Mouse (Mus musculus): ENCODE results near the gene Emx2.

Emx2 gene

DNA sequence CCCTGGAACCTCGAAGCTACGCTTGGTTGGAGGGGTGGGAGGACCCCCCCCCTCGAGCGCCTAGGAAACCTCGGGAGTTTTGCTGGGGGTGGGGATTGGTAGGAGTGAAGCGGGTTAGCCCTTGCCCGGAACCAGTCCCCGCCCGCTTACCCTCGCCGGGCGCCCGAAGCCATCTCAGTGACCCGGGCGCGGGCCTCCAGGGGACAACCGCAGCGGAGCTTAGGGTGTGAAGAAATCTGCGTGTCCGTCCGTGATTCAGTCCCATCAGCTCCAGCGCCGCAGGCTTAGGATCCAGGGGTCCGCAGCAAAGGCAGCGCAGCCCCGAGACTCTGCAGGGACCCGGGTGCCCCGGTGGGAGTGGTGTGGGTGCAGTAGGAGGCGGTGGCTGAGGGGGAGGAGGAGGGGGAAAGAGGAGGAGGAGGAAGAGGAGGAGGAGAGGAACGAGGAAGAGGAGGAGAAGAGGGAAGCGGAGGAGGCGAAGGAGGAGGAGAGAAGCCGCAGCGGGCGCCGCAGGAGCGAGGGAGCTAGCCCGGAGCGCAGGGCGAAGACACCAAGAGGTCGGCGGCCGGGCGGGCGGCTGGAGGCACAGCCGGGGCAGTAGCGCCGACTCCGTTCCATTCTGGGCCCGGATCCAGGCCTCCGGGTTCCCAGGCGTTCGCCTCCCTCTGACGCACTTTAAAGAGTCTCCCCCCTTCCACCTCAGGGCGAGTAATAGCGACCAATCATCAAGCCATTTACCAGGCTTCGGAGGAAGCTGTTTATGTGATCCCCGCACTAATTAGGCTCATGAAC, at the start of gene Emx2:
TSS of gene Emx2 (plus strand) at position 422 of the 792 bp plus-strand sequence.
- DNase-seq (ENCODE audit: low spot score in 2 of 2), result peak in 1 of 2 experiments; percentile 26

DNA sequence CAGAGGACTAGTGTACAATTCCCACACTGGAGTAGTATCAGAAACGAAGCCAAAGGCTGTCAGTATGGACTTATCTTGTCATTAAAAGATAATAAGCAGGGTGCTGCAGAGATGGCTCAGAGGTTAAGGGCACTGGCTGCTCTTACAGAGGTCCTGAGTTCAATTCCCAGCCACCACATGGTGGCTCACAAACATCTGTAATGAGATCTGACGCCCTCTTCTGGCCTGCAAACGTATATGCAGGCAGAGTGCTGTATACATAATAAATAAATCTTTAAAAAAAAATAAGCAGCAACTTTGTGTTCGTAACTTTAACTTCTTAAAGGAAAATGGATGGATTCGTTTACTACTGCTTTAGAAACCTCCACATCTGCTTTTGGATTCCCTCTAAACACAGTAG, 44.0 kb upstream of the Emx2 start:
- DNase-seq (ENCODE audit: low spot score in 2 of 2), result no peak

DNA sequence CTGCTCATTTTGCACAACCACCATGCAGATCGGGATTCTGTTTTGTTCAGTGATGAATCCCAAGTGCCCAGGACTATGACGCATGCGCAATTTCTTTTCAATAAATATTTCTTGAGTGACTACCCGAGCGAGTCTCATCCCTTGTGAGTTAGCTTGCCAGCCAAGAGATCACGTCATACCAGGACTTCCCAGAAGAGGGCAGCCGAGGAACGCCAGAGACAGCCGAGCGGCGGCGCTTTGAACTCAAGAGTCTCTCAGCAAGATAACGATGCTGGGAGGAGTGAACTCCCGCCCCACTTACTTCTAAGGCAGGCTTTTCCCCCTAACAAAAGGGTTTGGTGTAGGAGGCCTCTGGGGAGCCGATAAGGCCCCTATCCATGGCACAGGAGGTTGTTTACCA, 40.1 kb upstream of the Emx2 start:
- peak; percentile 75 to 87 for DNase-seq (ENCODE audit: low spot score in 2 of 2)

DNA sequence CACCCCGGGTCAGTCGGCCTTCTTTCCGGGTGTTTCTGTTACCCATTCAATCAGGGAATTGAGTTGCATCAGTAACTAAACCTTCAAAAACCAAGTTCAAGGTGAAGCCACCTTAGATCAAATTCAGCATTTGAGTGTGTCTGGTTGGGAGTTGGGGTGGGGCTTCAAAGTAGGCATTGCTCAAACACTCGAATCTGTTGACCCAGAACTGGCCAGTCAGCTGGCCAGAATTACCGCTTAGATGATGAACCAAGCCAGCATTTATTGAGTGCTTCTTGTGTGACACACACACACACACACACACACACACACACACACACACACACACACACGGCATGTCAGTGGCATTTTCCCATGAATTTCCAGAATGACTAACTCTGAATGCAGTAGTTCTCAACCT, 39.5 kb upstream of the Emx2 start:
- DNase-seq (ENCODE audit: low spot score in 2 of 2), result no peak

DNA sequence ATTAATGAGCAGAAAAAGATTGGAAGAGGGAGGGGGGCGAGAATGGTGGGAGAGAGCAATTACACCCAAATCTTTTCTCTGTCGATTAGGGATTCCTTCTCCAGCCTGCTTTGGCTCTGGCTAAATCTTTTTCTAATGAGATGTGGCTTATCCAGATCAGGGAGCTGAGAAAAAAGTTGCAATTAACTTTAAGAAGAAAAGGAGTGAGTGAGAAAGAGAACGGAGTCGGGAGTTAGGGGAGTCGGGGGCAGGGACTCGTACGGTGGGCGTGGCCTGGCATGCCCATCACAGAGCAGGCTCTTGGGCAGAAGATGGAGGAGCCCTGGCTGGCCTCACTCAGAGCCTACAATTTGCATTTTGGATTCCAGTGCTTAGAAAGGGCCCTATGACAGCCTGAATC, 35.8 kb upstream of the Emx2 start:
- no peak for DNase-seq (ENCODE audit: low spot score in 2 of 2)

DNA sequence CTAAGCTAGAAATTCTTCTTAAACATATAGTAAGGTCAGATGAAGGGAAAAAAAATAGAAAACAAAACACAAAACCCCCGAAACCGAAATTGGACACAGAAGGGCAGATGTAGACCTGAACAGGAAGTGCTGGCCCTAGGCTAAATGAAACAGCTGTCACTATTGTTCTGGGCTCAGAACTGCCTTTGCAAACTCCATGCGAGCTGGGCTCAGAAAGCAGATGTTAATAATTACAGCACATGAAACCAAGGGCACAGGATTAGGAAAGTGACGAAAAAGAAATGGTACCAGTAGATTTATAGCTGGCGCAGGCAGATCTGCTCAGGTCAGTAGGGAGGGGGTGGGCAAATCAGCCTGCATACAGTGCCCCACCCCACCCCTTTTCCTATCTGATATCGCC, 34.5 kb upstream of the Emx2 start:
- no peak for DNase-seq (ENCODE audit: low spot score in 2 of 2)

DNA sequence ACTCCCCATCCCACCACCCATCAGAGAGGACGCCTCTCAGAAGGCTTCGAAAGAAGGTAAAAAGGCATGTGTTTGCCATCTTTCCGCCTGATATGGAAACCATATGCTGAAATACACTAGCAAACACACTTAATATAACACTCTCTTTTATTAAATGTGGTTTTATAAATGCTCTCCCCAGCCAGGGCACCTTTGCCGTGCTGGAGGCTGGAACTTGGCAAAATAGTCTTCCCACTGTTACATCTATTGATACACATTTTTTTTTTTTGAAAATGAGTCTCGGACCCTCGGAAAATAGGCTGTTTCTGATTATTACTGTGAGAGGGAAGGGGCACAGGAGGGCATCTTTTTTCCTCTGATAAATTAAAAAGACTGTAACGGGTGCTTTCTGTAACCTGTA, 33.2 kb upstream of the Emx2 start:
- DNase-seq (ENCODE audit: low spot score in 2 of 2), result no peak

DNA sequence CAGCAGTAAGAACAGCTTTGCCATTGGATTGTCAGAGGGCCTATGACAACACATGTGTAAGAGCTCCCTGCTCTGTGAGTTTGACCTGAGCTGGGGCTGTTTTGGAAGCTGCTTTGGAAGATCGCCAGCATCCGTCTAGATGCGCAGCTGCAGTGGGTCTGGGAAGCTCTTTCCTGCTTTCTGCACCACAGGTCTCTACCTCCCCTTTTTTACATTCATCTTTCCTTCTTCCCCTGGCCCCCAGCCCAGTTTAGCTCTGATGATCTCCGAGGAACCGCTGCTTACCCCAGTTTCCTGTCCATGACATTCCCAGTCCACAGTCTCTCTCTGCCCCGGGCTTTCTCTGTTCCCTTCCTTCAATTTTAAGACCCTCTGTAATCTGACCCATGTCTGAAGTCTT, 25.9 kb upstream of the Emx2 start:
- DNase-seq (ENCODE audit: low spot score in 2 of 2), result no peak

DNA sequence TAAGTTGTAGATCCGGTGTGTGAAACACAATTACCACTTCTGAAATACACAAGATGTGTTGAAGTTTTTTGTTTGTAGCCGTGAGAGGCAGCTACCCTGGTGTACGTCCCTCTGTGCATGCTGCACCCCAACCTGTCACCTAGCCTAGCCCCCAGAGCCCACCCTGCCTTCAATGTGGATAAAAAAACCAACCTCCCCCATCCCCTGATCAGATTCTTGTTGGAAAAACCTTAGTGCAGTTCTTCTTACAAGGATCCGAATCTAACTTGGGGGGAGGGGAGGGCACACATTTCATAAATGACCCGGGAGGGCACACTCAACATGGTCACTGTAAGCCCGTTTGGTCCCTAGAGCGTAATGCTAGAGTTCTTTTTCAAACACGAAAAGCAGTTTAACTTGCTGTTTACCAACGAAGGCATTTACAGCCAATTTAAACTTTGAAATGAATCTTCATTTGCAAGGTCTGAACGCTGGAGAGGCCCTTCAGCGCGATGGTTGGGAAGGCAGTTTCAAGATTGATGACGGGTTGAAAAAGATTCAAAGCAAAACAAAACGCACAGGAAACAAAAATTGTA, 7.5 kb upstream of the Emx2 start:
- DNase-seq (ENCODE audit: low spot score in 2 of 2), result no peak

DNA sequence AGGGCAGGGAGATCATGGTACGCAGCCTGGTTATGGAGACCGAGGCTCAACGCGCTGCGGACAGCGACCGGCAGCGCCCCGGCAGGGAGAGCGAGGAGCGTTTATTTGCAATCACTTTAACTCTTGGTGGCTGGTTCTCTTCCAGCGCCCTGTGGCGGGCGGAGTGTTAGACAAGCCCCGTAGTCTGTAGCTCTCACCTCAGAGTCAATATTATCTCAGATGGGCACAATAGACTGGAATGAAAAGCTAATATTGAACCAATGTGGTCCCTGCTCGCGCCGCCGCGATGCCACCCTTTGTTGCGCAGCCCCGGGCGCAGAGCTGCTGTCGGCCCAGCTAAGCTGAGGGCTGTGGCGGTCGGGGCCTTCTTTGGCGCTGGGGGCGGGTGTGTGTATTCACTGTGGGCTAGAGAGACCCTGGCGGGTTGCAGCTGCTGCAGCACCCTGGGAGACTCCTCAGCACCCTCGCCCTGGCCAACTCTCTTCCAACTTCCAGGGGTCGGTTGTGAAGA, 6.7 kb upstream of the Emx2 start:
- DNase-seq (ENCODE audit: low spot score in 2 of 2), result no peak

DNA sequence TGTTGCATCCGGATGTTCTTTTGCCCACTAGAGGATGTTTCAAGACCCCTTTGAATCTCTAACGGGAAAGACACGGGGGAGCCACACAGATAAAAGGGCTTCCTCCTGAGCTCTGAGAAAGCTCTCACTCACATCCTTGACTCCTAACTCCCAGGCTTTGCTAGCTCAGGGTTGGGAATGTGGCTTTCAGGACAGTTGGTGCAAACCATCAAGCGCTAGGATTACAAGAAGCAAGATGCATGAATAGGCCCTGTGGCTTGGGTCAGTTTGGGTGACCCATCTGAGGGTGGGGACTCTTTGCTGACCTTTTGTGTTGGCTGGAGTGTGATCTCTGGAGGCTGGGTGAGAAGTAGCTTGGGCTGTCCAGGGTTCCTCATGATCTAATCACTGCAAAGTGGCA, 5.9 kb upstream of the Emx2 start:
- DNase-seq (ENCODE audit: low spot score in 2 of 2), result no peak

DNA sequence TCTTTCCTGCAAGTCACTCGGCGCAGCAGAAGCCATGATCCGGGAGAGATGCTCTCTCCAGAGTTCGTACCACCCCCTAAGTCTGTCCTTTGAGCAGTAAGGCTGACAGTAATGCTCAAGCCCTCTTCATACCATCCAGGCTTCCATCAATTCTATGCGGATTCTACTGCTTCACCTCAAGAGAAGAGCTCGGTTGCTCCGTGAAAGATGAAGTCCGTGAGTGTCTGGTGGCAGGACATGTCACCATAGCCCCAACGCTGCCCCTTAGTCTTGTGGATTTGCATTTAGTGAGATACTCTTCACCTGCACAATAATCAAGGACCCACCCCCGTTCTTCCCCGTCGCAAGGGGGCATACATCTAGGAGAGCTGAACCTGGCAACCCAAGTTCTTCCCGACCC, 4.6 kb upstream of the Emx2 start:
- no peak for DNase-seq (ENCODE audit: low spot score in 2 of 2)

DNA sequence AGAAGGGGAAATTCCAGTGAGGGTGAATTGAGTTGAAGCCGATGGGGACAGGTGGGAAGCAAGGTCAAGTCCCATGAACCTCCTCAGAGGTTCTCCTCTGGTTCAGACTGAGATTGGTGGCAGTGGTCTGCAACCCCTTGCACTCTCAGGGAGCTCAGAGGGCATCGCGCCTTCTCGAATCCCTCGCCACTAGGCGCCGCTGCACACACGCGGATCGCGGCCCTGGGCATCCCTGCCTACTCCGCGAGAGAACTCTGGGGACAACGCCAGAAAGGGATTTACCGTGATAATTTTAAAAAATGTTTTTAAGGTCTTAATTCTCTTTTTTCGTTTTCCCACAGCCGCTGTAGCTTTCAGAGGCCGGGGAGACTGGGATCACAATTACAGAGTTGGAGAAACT, 4.0 kb upstream of the Emx2 start:
- DNase-seq (ENCODE audit: low spot score in 2 of 2), result peak; percentile 31 to 75

DNA sequence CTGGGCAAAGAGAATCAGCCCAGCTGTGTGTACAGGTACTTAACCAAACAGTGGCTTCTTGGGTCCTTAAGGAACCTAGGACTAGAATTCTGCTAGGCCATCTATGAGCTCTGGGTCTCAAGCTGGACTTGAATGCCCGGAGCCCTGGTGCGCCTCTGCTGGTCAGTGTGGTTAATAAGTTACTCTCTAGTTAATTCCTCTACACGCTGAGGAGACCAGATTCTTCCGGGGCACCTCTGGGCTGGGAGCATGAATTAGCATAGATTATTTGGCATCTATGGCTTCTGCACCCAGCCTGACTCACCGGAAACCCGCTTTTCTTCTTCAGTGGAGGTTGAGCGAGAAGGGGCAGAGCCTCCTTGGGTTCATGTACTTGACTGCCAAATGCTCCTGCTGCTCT, 2.5 kb upstream of the Emx2 start:
- DNase-seq (ENCODE audit: low spot score in 2 of 2), result peak in 1 of 2 experiments; percentile 32

DNA sequence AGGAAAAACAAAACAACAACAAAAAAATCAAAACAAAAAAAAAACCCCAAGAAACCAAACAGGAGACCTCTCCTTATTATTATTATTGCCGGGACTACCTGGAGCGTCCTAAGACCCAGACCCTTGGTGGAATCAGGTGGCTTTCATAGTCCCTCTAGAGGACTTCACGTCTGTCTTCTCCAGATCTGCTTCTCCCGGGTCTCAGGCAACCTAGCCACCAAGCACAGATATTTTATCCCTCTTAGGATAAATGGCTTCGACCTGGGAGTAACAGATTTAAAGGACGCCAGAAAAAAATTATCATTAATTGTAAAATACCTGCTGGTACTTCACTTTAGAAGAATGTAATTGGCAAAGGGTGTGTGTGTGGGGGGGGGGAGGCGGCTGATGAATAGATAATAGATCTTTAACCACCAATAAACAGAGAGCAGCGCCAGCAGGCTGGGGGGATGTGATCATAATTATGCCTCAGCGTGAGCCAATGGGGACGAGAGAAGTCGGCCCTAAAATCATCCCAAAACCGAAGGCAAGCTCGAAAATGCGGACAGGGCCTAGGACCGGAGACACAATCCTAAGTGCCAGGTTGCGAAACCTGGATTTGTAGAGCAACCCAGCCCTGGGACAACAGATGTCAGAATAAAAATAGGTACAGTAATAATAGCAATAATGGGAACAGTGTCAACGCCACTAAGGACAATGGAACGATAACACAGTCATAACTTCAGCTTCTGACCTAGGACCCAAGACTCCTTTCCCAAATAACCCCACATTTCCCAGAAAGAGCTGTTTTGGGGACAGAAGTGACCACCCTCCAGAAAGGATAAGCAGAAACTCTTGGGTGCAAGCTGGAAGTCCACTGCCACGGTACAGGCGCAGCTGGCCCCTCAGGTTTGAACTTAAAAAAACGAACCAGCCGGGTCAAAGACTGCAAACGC, 894 bp upstream of the Emx2 start:
- no peak for DNase-seq (ENCODE audit: low spot score in 2 of 2)

DNA sequence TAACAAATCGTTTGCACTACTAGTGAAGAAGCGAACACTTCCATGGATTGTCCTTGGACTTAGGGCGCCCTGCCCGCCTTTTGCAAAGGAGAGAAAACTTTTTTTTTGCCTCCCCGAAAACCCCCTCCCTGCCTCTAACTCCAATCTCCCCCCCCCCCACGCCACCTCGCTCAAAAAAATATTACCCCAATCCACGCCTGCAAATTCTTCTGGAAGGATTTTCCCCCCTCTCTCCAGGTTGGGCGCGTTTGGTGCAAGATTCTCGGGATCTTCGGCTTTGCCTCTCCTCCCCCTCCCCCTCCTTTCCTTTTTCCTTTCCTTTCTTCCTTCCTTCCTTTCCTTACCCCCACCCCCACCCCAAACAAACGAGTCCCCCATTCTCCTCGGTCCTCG, 567 bp downstream of the Emx2 start:
- no peak for DNase-seq (ENCODE audit: low spot score in 2 of 2)

DNA sequence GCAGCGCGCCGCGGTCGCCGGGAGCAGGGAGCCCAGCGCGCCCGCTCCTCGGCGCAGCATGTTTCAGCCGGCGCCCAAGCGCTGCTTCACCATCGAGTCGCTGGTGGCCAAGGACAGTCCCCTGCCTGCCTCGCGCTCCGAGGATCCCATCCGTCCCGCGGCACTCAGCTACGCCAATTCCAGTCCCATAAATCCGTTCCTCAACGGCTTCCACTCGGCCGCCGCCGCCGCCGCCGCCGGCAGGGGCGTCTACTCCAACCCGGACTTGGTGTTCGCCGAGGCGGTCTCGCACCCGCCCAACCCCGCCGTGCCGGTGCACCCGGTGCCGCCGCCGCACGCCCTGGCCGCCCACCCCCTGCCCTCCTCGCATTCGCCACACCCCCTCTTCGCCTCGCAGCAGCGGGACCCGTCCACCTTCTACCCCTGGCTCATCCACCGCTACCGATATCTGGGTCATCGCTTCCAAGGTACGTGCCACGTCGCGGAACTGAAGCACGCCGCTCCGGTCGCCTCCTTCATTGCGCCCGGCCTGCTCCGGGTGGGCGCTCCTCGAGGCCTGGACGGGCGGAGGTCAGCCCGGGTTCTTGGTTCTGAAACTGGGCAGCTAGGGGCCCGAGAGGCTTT, 1.1 kb downstream of the Emx2 start:
- peak in 1 of 2 experiments; percentile 20 for DNase-seq (ENCODE audit: low spot score in 2 of 2)

DNA sequence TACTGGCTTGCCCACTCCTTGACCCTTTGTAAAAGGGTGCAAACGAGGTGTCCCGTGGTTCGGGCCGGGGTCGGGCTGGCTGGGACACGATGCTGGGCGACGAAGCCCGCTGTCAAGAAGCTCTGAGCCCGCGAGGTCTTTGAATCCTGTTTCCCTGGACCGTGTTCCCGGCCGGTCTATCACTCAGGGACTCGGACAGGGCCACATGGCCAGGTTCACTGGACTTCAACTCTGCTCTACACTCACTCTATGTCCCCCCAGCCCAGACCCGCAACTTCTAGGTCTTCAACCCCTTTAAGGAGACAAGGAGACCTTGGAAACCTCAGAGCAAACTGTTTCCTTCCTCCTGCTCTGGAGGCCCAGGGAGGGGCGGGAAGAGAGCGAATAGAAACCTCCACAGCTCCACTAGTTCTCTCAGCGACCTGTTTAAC, 1.7 kb downstream of the Emx2 start:
- no peak for DNase-seq (ENCODE audit: low spot score in 2 of 2)

DNA sequence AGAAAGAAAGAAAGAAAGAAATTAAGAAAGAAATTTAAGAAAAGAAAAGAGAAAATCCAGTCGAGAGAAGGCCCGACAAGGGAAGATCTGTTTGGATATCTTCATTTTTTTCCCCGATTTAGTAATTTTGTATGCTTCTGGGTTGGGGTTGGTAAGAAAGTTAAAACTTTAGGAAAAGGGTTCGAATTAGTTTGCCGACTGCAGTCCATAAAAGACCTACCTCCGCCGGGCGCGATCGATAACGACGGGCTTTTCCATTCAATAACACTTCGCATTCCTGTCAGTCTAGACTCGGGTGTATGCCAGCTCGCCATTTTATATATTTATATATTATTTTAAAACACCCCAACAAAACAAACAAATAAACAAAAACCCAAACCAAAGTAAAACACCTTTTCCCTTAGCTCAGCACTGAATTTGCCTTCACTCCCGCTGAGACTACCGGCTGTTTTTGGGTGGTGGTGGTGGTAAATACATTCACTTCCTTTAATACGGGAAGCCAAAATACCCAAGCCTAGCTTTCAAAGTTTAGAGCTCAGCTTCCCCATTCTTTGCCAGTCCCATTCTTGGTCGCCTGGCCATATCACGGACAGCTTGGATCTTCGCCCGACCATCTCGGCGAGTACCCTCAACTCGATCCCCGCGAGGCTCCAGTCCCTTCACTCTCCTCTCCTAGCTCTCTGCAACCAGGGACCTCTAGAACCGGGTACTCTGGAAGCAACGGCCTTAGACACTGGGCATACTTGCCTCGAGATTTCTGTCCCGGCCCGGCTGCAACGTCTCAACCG, 2.4 kb downstream of the Emx2 start:
- DNase-seq (ENCODE audit: low spot score in 2 of 2), result no peak

DNA sequence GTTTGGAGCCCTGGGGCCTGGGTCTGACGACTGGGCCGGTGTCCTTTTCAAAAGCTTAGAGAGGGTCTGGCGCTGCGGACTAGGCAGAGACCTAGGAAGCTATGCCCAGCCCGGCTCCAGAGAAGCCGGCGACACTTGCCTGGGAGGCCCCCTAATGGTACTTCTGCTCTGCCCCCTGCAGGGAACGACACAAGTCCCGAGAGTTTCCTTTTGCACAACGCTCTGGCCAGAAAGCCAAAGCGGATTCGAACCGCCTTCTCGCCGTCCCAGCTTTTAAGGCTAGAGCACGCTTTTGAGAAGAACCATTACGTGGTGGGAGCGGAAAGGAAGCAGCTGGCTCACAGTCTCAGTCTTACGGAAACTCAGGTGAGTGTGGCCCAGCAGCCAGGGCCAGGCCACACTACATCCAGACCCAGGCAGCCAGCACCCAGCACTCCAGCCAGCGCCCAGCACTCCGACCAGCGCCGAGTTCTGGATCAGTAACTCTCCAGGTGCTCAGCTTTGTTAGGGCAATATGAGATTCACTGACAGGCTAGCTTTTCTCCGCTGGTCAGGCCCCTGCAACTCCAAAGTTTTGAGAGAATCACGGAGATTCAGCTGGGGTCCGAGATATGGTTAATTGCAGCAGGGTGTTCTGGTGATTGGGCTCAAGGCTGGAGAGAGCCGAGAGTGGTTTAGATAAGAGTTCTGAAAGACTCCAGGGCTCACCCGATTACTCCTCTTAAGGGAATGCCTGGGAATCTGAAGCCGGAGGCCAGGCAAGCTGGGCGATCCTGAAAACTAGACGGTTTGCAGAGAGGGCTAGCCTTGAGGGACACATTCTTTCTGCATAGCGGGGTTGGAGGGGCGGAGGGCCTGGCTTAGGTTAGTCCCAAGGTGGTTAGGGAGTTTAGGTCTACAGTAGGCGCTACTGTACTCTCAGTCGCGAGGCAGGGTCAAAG, 3.6 kb downstream of the Emx2 start:
- no peak for DNase-seq (ENCODE audit: low spot score in 2 of 2)
